13 mouse cellular contexts compared by ENCODE assay signal in the genomic region with DNA sequence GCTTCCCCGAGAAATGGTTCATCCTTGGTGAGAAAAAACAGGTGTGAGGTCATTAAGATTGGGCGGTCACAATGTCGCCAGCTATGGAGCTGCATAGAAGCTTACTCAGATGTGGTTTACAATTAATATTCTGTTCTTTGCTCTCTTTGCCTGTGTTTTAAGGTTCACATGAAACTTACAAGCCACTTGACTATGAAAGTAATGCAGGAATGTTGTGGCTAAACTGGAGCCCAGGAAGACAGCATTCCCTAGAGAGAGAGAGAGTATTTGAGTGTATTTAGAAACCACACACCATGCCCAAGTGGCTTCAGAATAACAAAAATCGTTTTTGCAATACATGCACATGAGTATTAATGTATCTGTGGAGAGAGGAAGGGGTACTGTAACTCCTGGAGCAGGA.
"Had no signal": no experiment of that assay in that cellular context is flagged by ENCODE, and none has a peak within 500 bp of the region (broad histone marks: within the 10 kb centered on the region; RNA-seq: fewer than 3 reads in every experiment).

No protein-coding gene starts in this region.

- H3K27ac ChIP-seq: layer of hippocampus, adult 2 months; limb, embryonic 13.5 days; liver, embryonic 14.5 days; midbrain, embryonic 12.5 days had no signal

- H3K4me3 ChIP-seq: layer of hippocampus, adult 2 months; limb, embryonic 13.5 days; midbrain, embryonic 12.5 days had no signal

- H3K36me3 ChIP-seq: limb, embryonic 13.5 days; midbrain, embryonic 12.5 days had no signal

- H3K4me2 ChIP-seq: limb, embryonic 13.5 days; midbrain, embryonic 12.5 days had no signal

- H3K4me1 ChIP-seq: limb, embryonic 13.5 days; midbrain, embryonic 12.5 days had no signal

- H3K9me3 ChIP-seq: limb, embryonic 13.5 days; midbrain, embryonic 12.5 days had no signal

- DNase-seq: kidney, adult 18-20 months; kidney, postnatal 10 days; kidney, postnatal 4 days; left cerebral cortex, postnatal 4 days; lung, adult 2 months; lung, postnatal 10 days; lung, postnatal 4 days; right cerebral cortex, postnatal 14 days; thymus, postnatal 36 days had no signal

- H3K9ac ChIP-seq: limb, embryonic 13.5 days; liver, embryonic 14.5 days; midbrain, embryonic 12.5 days had no signal

- H3K27me3 ChIP-seq: limb, embryonic 13.5 days; midbrain, embryonic 12.5 days had no signal
